Mouse (Mus musculus) naive thymus-derived CD4-positive, alpha-beta T cell, adult 5 months (primary cell): ENCODE measurements around the gene Gm20747. TPM values are rescaled to one million over a fixed set of nuclear protein-coding genes. Genes with fewer than 3 reads are reported as not detected.

Source experiments
- polyA plus RNA-seq: library from polyadenylated mRNA; unstranded; fragments of 100-300 nt; shearing (Covaris generic); gene quantifications from one replicate; pipeline ENCODE4 v1.2.1, GENCODE M21; 2017

Gene Gm20747
- polyA plus RNA-seq: not detected

DNA sequence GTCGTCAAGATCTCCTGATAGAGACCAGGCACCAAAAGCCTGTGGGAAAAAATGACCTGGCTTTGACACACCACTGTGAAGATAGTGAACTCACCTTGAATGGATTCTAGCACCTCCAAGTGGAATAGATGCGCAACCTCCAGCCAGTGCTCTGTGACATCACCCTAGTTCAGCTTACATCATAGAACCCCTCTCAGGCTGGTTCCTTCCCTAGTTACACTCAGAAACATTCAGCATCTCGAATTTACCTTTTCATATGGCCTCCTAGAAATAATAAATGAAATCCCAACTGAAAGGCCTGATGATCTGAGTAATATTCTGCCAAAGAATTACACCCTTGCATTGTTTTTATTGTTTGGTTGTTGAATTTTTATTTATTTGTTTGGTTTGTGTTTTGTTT lies at the start of gene Gm20747:
TSS of gene Gm20747 (minus strand) at position 101 of the 400 bp plus-strand sequence.

